Mouse (Mus musculus) left cerebral cortex, postnatal 25 days (tissue): Measurements from ENCODE around the gene Efcab14. TPM values are rescaled to one million over a fixed set of nuclear protein-coding genes. Genes with fewer than 3 reads are reported as not detected.
A peak's percentile ranks its signal among the peaks of the same experiment; 100 is the strongest.

Experiments used
- DNase-seq, 2 experiments: peaks; one replicate each; pipeline ENCODE4 v3.0.0; 2022; ENCODE audit warnings: low spot score in 2 of 2, mixed read lengths in 1 of 2
- intact Hi-C: fragments of 180-260 bp; cut with DNase I; formaldehyde crosslinking; loops from one replicate; pipeline ENCODE4 v1.15.1; 2025
- total RNA-seq, 2 experiments: library from RNA; stranded (reverse); gene quantifications; 2 replicates each; pipeline ENCODE4 v1.2.3; 2021

Gene Efcab14
- total RNA-seq, 2 experiments from 2014 or later, result 50.9 to 52.1 TPM

DNA sequence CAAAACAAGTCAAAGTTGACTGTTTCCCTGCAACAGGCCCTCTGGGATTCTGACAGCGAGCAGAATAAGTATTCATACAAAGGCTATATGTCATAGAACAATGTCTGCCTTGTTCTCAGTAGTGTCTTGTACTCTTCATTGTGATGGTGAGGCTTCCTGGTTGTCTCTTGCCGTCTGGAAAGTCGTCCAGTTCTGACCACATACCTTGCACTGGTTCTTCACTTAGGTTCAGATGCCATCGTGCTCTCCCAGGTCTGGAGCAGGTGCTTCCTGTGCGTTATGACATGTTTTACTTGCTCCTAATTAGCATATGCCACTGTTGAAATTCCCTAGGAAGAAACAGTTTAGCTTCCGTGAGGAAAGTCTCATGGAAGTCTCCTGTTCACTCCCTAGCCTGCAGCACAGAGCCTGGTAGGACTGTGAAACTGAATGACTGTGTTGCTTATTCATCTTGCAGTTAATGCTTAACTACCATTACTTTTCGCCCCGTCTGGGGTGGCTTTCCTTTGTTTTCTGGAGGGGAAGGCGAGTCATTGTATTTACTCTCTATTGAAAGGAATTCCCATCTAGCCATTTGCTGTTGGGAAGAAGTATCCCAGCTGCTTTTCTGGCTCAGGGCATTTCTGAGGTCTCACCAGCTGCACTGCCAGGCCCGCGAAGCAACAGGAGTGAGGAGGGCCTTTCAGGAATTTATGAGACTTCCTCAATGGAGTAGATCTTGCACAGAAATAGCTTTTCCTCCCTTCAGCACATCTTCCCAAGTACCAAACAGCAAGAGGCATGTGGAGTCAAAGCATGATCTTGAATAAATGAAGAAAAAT lies 30.3 kb downstream of the Efcab14 start:
- intact Hi-C loops, result no loop called here
- DNase-seq, result no peak

DNA sequence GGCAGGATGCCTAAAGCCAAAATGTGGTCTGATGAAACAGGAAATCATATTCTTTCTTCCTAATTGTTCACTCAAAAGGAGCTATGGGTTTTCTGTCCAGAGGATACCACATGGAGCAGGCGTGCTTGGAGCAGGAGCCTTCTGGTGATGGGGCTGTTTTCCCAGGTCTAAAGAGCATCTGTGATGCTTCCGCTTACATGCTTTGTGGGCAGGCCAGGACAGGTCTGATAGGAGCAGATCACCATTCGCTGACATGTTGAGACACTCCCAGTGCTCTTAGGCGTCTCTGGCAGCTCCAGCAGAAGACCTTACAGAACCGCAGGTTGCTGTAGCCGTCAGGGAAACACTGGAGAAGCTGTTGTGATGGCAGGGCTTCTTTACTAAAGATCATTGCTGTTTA lies 37.5 kb downstream of the Efcab14 start:
- no peak for DNase-seq
- intact Hi-C loops, result no loop called here

DNA sequence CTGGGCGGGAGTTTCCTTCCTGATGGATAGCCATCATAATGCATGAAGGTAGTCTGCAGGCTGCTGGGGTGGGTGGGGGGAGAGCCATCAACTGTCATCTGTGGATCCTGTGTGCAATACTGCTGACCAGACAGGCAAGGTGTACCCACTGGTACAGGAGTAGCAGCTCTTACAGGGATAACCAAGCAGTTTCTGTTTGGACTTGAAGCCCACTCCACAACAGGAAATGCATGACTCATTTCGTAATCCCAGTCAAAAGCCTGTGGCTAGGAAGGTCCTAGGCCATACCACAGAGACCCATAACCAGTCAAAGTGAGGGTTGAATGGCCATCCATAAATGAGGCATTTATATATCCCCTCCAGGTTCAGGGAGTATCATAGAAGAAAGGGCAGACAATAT lies 40.1 kb downstream of the Efcab14 start:
- no peak for DNase-seq
- intact Hi-C loops, result no loop called here

DNA sequence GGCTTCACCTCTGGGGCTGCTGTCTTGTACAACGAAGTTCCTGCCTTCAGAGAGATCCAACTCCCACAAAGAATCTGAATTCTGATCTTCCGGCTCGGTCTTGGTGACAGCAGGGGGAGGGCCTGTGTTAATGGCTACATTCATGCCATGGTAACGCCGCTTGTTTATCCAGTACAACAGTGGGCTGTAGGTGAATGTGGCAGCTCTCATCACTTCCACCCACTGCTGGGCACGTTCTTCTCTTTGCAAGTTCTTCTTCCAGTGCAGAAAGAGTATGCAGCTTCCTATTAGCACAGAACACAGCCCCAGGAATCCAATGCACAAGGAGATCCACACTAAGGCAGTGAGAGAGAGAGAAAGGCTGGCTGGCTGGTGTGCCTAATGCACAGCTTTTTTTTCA lies 42.7 kb downstream of the Efcab14 start:
- peak; percentile 29 to 50 for DNase-seq
- intact Hi-C loops, result no loop called here

DNA sequence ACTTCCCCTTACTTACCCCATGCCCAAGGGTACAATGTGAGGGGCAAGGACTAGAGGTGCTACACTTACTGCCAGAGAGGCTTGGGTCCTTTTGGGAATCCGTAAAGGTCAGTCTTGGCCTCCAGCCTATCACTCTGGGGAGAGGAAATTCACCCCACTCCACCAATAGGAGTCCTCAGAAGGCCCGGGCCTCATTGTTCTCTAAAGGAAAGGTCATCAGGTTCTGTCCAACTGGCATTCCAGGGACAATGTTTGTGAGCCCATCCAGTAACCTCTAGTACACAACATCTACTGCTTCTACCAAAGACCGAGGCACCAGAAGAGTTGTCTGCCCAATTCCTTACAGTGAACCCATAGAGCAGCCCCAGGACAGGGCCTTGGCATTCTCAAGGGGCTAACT lies 43.4 kb downstream of the Efcab14 start, which contains the start of gene Tex38:
Tex38 (minus strand) TSS at position 101 of the 400 bp plus-strand sequence.
- intact Hi-C loops, result no loop called here

DNA sequence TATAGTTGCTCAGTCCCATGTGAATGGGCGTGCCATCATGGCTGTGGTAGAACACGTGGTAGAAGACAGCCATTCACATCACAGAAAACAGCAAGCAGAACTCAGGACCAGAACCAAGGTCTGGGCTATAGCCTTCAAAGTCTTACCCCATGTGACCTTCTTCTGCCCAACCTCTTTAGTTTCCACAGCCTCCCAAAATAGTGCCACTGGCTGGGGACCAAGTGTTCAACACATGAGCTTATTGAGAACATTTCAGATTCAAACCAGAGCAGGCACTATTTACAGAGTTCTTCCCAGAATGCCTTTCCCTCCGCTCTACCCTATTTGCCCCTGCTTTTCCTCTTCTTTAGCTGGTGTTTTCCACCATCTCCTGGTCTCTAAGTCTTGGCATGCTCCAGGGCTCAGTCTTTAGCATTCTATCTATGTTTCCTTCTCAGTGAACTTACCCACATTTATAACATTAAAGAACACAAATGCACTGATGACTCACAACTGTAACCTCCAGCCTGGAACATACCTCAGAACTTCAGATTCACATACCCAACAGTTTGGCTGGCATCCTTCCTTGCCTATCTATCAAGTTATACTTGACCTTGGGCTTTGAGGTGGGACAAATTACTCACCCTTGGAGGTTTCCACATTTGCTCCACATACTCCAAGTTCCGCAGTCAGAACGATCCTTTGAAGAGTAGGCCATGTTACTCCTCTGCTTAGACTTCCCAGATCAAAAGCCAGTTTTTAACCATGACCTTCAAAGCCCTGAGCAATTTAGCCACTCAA lies 44.7 kb downstream of the Efcab14 start:
- DNase-seq, result no peak
- intact Hi-C loops, result no loop called here

More for the DNA sequence above, 43.4 kb downstream of the Efcab14 start, which contains the start of gene Tex38:
- no peak for DNase-seq

DNA sequence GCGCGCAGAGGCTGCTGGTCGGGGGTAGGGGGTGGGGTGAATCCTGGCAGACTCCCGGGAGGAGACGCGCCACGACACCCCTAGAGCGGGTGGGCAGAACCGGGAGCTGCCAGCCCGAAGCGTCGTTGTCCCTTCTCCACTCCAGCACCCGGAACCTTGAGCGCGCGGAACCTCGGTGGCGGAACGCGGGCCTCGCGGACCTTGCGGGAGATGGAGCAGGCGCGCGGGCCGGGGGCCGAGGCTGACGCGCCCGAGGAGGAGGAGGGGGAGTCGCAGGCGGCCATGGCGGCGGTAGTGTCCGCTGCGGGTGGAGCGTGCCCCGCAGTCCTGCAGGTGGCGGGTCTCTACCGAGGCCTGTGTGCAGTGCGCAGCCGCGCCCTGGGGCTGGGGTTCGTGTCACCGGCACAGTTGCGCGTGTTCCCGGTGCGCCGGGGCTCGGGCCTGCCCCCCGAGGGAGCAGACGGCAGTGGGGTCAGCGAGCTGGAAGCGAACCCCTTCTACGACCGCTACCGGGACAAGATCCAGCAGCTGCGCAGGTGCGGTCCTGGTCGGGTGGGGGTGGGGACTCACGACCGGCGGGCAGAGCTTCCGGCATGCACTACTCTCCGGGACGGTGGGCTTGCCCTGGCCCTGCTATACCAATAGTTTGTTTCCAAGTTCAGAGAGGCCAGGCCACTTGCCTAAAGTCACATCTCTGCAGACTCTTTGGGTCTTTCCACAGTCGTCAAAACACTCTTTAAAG lies 47.4 kb downstream of the Efcab14 start, which contains the start of gene Atpaf1:
Atpaf1 (plus strand) TSS at position 44 of the 742 bp plus-strand sequence.
- DNase-seq, result peak; percentile 82 to 83
- intact Hi-C loops, result loop anchor here (2.0 kb wide), 1 partner anchor 48 kb away; the partner anchor contains the start of gene Efcab14

DNA sequence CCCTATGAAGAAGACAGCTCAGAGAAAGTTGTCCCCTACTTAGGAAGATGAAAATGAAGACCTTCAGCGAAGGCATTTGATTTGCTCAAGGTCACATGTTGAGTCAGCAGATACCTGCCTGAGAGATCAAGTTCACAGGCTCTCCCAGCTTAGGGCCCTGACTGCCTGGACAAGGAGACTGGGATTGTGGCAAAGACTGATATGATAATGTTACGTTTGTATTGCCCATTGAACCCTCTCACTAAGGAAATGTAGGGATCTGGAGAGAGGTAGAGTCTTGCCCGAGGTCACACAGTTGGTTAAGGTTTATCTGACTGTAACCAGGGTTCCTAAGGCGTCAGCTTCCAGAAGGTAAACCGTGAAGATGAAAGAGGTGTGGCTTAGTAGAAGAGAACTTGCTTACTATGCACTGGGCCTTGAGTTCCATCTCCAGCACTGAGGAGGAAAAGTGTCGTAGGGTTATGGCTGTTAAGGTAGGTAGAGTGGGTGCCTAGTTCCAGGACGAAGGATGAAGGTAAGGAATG lies 48.0 kb downstream of the Efcab14 start:
- intact Hi-C loops, result loop anchor here (2.0 kb wide), 1 partner anchor 49 kb away; the partner anchor contains the start of gene Efcab14
- no peak for DNase-seq

DNA sequence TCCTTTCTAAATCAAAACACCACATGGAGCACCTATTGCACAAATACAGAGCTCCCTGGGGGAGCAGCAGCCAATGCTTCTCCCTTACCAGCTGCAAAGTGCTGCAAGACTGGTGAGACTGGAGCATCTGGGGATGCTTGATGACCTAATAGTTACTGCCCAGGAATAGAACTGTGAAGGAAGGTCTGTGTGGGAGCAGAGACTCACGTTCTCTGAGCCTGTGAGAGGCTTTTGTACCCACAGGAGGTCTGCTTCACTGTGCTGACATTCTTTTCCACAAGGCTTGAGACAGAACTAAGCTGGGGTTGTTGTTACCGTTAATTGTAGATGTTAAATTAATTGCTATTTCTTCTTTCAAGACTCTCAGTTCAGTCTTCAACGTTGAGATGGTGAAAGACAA lies 53.3 kb downstream of the Efcab14 start:
- DNase-seq, result peak; percentile 20 to 25
- intact Hi-C loops, result no loop called here

DNA sequence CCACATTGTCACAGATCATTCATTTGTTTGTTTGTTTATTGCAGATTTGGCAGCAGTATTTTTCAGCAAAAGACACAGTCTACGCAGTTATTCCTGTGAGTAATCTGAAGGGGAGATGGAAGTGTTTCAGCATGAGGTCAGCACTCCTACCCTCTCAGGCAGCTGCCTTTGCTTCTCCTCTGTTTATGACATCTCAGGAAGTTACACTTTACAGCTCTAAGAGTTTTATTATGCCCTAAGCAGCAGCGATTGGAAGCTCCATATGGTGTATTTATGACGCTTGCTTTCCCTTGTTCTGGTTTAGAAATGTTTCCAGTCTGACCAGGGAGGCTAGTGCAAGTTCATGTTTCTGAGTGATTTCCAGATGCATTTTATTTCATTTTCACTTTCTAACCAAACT lies 57.8 kb downstream of the Efcab14 start:
- intact Hi-C loops, result no loop called here
- no peak for DNase-seq

DNA sequence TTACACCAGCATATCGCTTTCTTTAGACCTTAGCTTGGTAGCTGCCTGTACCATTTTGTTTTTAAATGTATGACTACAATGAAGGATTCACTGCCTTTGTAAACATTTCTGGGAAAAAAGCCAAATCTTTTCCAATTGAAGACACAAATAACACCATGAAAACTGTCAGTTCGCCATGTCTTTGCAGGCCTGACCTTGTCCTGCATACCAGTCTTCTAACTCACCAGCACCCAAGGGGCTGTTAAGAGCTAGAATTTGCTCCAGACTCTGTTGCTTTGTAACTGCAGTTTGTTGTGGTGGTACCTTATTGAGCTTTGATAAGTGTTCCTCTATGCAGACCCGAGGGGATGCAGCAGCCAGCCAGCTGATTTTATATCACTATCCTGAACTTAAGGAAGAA lies 62.4 kb downstream of the Efcab14 start:
- intact Hi-C loops, result no loop called here

DNA sequence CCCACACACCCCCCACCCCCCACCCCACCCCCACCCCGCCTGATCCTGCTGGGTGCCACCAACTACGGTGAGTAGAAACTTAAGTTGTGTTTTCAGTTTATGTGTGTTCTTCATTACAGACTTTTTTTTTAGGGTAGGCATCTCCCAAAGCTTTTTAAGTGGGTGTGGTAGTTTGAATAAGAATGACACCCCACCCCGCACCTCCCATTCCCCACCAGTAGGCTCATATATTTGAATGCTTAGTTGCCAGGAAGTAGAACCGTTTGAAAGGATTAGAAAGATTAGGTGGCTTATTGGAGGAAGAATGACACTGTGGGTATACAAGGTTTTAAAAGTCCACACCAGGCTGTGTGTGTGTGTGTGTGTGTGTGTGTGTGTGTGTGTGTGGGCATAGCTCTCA lies 74.8 kb downstream of the Efcab14 start:
- no peak for DNase-seq
- intact Hi-C loops, result no loop called here

More for the DNA sequence above, 62.4 kb downstream of the Efcab14 start:
- no peak for DNase-seq

DNA sequence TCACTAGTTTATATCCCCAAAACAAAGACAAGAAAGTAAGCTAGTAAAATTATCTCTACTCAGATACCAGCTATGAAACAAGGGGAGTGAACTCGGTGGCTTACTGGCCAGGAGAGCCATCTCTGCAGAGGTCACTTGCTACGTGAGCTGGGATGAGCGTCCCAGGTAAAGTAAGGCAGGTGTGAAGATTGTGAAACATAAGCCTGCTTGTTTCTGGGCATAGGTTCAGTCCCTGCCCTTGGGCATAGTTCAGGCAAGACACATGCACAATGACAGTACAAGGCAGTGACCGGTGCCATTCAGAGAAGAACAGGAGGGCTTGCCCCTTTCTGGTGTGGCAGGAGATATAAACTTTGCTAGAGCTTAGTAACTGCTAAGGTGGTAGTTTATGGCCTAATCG lies 78.1 kb downstream of the Efcab14 start:
- DNase-seq, result no peak
- intact Hi-C loops, result no loop called here

DNA sequence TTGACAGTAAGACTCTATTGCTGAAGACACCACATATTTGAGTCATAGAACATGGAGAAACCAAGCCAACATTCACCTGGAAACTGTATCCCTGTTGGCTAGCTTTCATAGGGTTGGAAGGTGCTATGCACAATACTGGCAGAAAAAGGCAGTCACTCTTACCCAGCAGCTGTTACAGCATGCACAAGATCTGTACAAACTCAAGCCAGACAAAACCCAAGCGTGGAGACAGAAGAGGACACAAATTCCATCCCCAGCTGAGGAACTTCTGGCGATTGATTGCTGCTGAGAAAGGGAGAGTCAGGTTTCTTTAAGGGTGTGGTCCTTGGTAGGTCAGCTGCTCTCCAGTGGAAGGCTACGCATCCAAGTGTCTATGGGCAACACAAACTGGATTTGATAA lies 82.7 kb downstream of the Efcab14 start:
- intact Hi-C loops, result no loop called here
- no peak for DNase-seq

DNA sequence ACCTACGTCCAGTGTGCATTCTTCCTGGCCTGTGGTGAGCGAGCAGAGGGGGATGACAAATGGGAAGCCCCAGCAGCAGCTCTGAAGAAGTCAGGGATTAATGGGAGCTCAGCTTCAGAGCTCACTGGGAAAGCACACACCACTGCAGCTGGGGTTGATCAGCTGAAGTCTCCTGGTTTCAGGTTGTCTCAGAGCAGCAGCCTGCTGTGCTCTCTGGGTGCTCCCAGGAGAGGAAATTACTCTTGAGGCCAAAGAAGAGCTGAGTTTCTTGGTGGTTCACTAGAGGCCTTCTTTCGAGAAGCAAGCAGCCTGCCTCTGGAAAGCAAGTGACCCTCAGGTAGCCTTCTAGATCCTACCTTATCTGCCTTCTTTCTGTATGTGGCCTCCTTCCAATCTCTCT lies 83.4 kb downstream of the Efcab14 start:
- intact Hi-C loops, result no loop called here
- no peak for DNase-seq

DNA sequence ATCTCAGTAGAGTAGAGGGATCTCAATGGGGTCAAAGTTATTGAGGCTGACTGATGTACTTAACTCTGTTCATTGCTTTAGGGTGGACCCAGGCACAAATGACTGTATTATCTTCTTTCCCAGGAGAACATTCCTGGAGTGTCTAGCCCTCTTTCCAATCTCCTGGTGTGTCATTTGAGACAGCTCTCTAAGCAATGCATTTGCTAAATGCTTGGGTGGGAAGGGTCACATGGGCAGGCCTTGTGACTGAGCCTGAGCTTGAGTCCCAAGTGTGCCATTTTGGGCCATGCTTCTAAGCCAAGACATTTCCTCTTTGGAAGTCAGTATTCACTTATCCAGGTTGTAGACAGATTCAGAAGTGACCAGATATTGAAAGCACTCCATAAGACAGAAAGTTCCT lies 83.9 kb downstream of the Efcab14 start:
- intact Hi-C loops, result no loop called here
- DNase-seq, result no peak

DNA sequence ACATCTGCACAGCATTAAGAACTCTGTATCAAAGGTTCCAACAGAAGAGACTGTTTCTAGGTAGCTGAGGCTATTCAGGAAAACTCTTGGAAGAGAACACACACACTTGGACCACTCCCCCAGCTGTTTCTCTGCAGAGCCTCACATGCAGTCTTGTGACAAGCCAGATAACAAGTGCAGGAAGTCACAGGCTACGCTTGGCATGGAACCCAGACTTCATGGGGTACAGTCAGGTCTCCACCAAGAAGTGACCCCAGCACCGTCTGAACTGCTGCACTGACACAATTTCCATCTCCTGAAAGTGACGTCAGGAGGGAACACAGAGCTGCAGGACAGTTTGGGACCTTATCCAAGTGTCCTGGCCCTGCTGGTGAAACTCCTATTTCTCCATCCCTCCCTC lies 84.4 kb downstream of the Efcab14 start:
- intact Hi-C loops, result no loop called here
- no peak for DNase-seq

DNA sequence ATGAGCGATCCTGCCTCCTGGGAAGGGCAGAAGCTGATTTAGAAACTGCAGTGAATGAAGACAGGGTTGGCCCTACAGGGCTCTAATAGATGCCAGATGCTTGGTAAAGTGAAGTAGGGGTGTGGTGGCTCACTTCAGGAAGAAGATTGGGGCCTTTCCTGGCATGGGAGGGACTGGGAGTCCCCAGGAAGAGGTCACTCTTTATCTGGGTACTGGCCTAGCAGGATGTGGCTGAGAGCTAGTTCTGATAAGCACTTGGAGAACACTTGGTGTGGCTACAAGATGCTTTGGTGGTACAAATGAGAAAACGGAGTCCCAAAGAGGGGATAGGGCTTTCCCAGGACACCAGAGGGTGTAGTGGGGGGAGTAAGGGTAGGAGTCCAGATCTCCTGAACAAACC lies 86.6 kb downstream of the Efcab14 start:
- intact Hi-C loops, result no loop called here
- no peak for DNase-seq

DNA sequence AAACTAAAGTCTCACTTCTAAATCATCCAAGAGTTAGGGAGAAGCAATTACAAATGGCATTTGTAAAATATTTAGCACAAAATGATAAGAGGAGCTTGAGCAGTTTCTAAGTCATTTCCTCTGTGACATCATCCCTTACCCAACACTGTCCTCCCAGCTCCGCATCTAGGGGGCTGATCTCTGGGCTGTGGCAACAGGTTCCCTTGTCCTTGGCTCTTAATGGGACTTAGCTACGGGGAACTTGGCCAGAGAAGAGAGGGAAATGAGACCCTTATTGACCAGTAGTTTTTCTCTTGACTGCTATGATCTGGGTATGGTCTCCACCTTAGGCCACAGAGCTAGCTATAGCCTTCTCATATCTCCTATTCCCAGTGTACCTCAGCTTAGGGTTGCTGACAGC lies 87.7 kb downstream of the Efcab14 start:
- intact Hi-C loops, result no loop called here
- DNase-seq, result no peak
